Mouse (Mus musculus): ENCODE measurements at regions not wholly inside any gene's neighbourhood (a gene's known extent, or its start where the extent isn't known, plus 50 kb on each side); places are given as distances from the start of the nearest gene placed in this dataset.
A peak's percentile ranks its signal among the peaks of the same experiment; 100 is the strongest.

GRCm38 (mm10) chr7:68579216-68579615 is 169.8 kb downstream of the Arrdc4 start:
- DNase-seq: no peak

GRCm38 (mm10) chr7:68571315-68571714 is 177.7 kb downstream of the Arrdc4 start:
- no peak for DNase-seq

DNA sequence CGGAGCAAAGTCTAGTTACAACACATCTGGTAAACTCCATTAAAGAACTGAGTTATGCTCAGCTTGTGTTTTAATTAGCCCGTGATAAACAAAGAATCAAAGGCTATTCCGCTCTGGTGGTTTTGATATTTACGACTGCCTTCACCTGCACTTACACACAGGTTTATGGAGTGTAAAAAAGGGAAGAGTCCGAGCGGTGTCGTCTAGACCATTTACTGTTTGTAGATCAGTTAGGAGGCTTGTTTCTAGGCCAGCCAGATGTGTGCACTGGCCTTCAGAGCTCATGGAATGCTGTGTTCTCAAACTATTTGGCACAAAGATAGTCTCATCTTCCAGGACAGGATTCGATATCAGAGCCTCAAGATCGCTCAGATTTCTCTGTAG is 180.9 kb downstream of the Arrdc4 start:
- DNase-seq: no peak

- no peak for DNase-seq
These were observed 181.5 kb downstream of the Arrdc4 start for GRCm38 (mm10) chr7:68567452-68568126.

DNA sequence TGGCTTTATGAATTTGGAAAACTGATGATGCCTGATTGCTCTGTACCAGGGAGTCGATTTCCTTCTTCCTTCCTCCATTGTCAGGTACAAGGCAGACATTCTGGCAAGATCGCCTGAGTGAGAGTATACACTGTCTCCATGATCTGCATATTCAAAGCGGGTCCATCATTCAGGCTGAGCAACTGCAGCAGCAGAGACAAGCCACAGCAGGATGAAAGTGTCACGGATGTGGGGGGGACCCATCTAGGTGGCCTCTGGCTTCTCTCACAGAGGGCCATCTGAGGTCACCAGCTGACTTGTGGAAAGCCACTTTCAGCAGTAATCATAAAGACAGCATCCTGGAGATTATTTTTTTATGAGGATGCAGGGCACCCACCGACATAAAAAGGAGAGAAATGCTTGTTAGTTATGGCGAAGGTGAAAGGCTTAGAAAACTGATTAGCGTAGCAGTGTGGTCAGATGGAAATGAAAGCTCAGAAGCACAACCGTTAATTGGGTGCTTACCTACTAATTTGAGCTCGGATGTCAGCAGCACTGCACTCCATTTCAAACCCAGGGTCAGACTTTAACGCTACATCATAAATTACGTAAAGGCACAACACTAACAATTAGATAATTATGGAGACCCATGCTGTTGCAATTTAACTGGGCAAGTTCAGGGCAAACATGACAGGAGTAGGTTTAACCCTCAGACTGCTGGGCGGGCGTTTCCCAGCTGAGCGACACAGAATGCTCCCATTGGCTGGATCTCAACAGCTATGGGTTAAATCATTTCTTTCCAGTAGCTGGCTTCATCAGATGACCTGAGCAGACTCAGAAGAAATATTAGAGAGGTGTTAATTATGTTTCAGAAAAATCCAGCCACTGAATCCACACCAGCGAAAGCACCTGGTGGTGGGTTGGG is 189.3 kb downstream of the Arrdc4 start:
- no peak for DNase-seq

- DNase-seq: no peak
These were observed 198.7 kb downstream of the Arrdc4 start for GRCm38 (mm10) chr7:68550330-68550729.

- DNase-seq: no peak
These were observed 200.9 kb downstream of the Arrdc4 start for GRCm38 (mm10) chr7:68548176-68548575.

- peak in 1 of 2 experiments; percentile 1 for DNase-seq
These were observed 204.9 kb downstream of the Arrdc4 start for GRCm38 (mm10) chr7:68544136-68544535.

DNA sequence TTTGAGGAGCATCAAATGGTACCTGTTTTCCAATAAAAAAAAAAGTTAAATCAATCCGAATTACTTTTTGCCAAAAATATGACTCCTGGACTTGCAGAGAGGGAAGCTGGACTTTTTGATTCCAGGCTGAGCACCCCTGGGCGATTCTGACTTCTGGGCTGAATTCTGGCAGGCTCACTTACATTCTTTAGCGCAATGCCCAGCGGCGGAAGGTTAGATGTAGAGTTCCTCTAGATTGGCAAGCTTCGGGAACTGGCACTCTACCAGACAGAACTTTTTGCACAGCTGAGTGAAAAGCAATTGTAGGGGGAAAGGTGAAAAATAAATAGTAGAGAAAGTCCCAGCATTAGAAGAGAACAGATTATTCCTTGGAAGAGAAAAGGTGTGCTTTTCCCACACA is 235.5 kb downstream of the Fam169b start:
- no peak for DNase-seq

GRCm38 (mm10) chr7:68491143-68491810 is 217.6 kb downstream of the Fam169b start:
- no peak for DNase-seq

DNA sequence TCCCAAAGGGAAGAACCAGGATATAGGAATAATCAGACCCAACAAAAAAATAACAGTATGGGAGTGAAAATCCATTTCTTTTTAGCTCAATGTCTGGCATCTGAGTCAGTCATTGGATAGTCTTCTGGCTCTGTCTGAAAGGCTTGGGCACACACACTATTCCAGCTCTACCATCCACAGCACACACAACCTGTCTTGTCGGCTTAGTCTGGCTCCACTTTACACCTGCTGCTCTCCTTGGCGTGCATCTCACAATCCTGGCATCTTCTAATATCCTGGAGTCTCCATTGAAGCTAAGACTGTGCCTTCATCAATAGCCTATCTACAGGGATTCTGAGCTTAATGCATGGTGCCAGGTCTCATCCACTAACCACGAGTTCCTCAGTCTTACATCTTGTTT is 213.0 kb downstream of the Fam169b start:
- DNase-seq: no peak

- no peak for DNase-seq
These were observed 208.9 kb downstream of the Fam169b start for GRCm38 (mm10) chr7:68482553-68482952.

DNA sequence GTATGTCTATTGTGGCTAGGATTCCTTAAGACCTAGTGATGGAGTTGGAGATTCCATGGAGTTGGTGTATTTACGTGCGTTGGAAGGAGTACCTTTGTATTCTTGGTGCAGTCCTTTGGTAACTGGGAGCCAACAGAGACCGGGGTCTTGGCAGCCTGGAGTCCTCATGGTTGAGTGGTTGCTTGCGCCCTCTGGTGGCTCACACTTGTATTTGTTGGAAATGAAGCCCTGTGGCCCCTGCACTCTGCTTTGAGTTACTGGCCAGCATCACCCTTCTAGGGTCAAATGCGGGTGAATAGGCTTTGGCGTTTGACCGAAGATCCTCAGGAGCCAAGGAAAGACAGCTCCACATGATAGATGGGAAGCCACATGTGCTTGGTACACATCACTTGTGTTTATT is 207.1 kb downstream of the Fam169b start:
- DNase-seq: peak; percentile 33 to 41

GRCm38 (mm10) chr7:68480336-68480735 is 206.7 kb downstream of the Fam169b start:
- DNase-seq: no peak

- no peak for DNase-seq
These were observed 204.4 kb downstream of the Fam169b start for GRCm38 (mm10) chr7:68478044-68478443.

DNA sequence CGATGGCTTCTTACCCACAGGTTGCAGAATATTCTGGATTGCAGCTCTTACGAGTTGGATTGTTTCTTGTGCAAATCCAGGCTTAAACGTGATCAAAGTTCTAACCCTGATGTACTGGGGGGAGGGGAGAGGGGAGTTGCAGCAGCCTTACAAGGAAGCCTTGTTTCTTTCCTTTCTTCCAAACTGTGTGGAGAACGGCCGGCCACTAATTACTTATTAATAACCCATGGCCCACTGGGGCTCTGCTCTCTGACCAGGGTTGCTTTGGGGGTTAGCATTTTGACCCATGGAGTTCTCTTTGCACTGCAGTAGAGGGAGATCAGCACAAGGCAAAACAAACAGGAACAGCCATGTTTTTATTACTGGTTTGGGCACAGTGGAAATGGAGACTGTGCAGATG is 199.2 kb downstream of the Fam169b start:
- DNase-seq: no peak

DNA sequence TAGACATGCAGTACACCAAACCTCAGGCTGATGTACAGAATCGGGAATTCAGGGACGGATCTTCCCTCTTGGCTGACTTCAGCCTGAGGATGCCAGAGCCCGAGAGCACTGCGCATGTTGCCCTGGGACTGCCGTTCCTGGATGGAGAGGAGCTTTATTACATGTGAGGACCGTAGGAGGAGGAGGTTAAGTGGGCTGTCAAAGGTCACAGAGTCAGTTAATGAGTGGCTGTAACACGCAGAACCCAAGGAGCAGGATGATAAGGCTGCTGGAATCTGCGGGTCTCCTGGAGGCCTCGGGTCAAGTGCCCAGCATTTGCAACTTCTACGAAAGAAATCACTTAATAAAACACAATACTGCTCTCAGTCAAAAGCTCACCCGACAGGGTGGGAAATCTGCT is 197.3 kb downstream of the Fam169b start:
- no peak for DNase-seq

DNA sequence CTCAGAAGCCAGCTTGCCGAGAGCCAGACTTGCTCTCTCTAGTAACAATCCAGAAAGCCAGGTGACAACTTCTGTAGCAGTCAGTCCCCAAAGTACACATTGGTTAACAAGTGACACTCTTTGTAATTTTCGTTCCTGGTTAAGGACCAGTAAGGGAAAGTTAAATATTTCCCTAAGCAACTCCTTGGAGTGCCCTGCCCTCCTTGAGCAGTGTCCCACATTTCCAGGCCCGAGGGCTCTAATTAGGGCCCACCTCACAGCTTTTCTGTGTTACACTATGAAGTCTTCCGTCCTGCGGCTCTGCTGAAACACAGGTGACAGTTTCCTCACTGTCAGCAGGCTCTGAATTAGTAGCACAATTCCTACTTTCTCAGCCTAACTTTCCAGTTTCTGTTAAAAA is 194.9 kb downstream of the Fam169b start:
- no peak for DNase-seq

DNA sequence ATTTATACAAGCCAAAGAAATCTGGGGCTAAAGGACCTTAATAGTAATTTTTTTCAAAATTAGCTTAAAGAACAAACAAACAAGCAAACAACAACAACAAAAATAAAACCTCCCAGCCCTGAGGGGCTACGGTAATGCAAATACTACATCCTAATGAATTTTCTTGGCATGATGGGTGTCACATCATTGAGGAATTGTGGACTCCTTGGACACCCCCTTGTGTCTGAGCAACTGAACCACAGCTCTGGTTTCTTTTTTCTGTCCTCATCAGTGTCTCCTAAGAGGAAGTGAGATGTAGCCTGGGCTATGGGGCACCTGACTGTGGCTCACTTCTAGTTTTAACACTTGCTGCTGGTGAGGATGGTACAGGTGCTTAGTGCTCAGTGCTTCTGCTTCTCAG is 184.2 kb downstream of the Fam169b start:
- DNase-seq: no peak

DNA sequence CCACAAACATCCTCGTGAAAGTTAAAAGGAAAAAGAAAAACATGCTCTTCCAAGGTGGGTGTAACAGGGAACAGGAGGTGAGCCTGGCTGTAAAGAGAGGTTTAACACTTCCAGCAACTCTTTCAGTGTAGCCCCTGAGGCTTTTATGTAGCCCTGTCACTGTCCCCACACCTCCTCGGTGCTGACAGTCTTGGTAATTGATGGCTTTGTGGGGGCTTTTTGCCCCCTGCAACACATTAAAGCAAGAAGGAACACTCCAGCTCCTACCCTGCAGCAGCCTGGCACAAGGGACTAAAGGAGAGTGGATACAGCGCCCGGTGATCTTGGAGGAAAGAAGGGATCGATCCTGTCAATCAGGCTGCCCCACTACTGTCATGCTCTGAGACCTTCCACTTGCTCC is 181.8 kb downstream of the Fam169b start:
- DNase-seq: no peak

DNA sequence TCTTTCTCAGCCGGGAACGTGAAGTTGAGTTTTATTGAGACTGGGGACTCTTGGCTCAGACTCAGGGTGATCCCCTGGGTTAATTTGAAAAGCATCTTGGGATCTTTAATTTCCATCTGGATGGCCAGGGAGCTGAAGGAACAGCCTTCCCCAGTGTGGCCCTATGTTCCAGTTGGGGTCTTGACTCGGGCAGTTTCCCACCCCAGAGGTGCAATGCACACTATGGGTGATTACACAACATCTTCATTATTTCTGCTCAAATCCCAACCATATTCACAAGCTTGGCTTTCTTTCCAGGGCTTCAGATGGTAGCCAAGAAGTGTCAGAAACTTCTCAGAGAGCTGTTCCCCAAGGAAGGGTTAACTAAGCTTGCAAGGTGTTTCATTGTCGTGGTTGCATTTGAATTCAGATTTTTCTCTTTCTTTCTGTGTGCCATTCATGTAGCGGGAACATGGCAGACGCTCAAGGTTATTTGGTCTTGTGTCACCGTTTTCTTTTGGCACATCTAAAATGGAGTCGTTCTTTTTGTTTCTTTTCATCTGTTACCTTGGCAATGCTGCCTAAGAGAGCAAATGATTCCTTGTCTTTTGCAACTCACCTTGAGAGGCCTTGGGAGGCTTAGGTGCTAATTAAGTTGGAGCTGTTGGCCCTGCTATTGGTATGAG is 179.5 kb downstream of the Fam169b start:
- DNase-seq: no peak

DNA sequence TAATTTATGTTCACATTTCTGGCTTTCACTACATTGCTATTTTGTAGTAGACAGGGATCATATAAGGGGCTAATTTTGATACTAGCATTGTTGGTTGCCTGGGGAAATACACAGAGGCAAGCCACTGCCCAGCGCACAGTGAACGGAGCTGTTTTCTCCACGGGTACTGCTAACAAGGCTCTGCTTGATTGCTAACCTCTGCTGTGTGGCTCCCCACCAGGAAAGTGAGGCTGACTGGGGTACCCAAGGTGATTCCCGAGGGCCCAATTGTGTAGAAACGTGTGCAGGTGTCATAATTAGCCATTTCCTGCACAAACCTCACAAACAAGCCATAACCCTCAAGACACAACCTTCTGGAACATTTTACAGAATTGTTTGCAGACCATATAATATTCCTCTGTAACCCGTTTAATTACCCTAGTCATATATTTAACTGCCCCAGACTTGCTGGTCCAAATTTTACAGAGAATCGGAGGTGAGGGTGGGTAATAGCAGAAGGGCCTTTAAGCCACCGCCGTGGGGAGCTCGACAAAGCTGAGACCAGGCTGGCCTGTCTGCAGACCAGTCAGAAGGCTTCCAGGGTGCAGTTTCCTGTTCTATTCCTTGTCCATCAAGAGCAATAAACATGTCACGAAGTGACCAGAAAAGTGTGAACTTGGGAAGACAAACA is 170.9 kb downstream of the Fam169b start:
- DNase-seq: no peak

Measured in layer of hippocampus, postnatal 36 days (tissue).